ENCODE assay signal across 21 mouse cellular contexts in genomic region chr8:84038015-84038414, GRCm38 (mm10). TPM values are rescaled to one million over a fixed set of nuclear protein-coding genes. Genes with fewer than 3 reads are reported as not detected.
DNase-seq lines count a peak whose midpoint lies in the region; ATAC-seq and TF ChIP-seq lines count a peak whose summit lies in the region.
"Had no signal": no experiment of that assay in that cellular context is flagged by ENCODE, and none has a peak within 500 bp of the region (broad histone marks: within the 10 kb centered on the region; RNA-seq: fewer than 3 reads in every experiment).

No protein-coding gene starts in this region.

- no peak overlapping the region for H3K9ac ChIP-seq in kidney, postnatal 0 days (ENCODE audit: low read depth, low read length)
- H3K9ac ChIP-seq in kidney, embryonic 15.5 days: no peak overlapping the region
- H3K9ac ChIP-seq: forebrain, embryonic 15.5 days; limb, embryonic 15.5 days; lung, embryonic 15.5 days; midbrain, embryonic 15.5 days had no signal

- no peak for TF ChIP-seq CTCF in gastrocnemius, adult 2 months (IDR thresholded peaks at IDR 0.05)
- TF ChIP-seq CTCF in kidney, postnatal 0 days (IDR thresholded peaks at IDR 0.05; ENCODE audit: low read depth): no peak

- H3K4me2 ChIP-seq in kidney, postnatal 0 days (ENCODE audit: low read length): no peak overlapping the region
- no peak overlapping the region for H3K4me2 ChIP-seq in kidney, embryonic 15.5 days
- H3K4me2 ChIP-seq: forebrain, embryonic 15.5 days; limb, embryonic 15.5 days; lung, embryonic 15.5 days; midbrain, embryonic 15.5 days had no signal

- H3K27me3 ChIP-seq in kidney, postnatal 0 days (ENCODE audit: insufficient read depth, low read length): no peaks in the 10 kb centered on the region
- peaks cover 26% of the 10 kb centered on the region for H3K27me3 ChIP-seq in kidney, embryonic 15.5 days

- H3K36me3 ChIP-seq in kidney, postnatal 0 days (ENCODE audit: insufficient read depth, low read length): no peaks in the 10 kb centered on the region
- H3K36me3 ChIP-seq in kidney, embryonic 15.5 days: no peaks in the 10 kb centered on the region
- H3K36me3 ChIP-seq: forebrain, embryonic 15.5 days; hindbrain, embryonic 10.5 days; limb, embryonic 15.5 days; lung, embryonic 15.5 days; midbrain, embryonic 15.5 days had no signal

- ATAC-seq in kidney, postnatal 0 days (replicated peaks; ENCODE audit: low FRiP score, low read depth): no peak
- ATAC-seq in kidney, embryonic 15.5 days (replicated peaks; ENCODE audit: low FRiP score): no peak
- ATAC-seq: forebrain, embryonic 15.5 days; midbrain, embryonic 15.5 days had no signal

- no peaks in the 10 kb centered on the region; the same call in 1 of the 2 replicates for H3K4me1 ChIP-seq in kidney, postnatal 0 days (replicated peaks; ENCODE audit: insufficient read depth, low read length)
- H3K4me1 ChIP-seq in kidney, embryonic 15.5 days: peaks cover 23% of the 10 kb centered on the region

- H3K27ac ChIP-seq in gastrocnemius, adult 2 months: no peak overlapping the region
- no peak overlapping the region for H3K27ac ChIP-seq in kidney, postnatal 0 days
- no peak overlapping the region for H3K27ac ChIP-seq in kidney, embryonic 15.5 days
- H3K27ac ChIP-seq: forebrain, embryonic 15.5 days; hindbrain, embryonic 10.5 days; limb, embryonic 15.5 days; lung, embryonic 15.5 days; midbrain, embryonic 15.5 days had no signal

- 60% methylated on average over 5 of the region's 5 CpGs for WGBS in kidney, postnatal 0 days
- 60% methylated on average over 5 of the region's 5 CpGs for WGBS in kidney, embryonic 15.5 days

- no peaks in the 10 kb centered on the region for H3K9me3 ChIP-seq in kidney, postnatal 0 days (replicated peaks; ENCODE audit: low read length)
- H3K9me3 ChIP-seq in kidney, embryonic 15.5 days (replicated peaks): no peaks in the 10 kb centered on the region
- H3K9me3 ChIP-seq: forebrain, embryonic 15.5 days; hindbrain, embryonic 10.5 days; limb, embryonic 15.5 days; lung, embryonic 15.5 days; midbrain, embryonic 15.5 days had no signal

- intact Hi-C loops in gastrocnemius, adult 2 months (cut with DNase I): loop anchor here (2.0 to 5.0 kb wide), 3 partner anchors 149 to 249 kb away; partner anchors contain the start of gene Nanos3
- intact Hi-C loops in gastrocnemius, postnatal 36 days (cut with DNase I): loop anchor here (2.0 to 5.0 kb wide), 2 partner anchors 173 to 319 kb away; no protein-coding TSS in a partner anchor

- H3K4me3 ChIP-seq in gastrocnemius, adult 2 months: no peak overlapping the region
- H3K4me3 ChIP-seq in kidney, postnatal 0 days (replicated peaks; ENCODE audit: low read depth, low read length): no peak overlapping the region
- H3K4me3 ChIP-seq in kidney, embryonic 15.5 days (replicated peaks): no peak overlapping the region
- H3K4me3 ChIP-seq: erythroblast, embryonic 14.5 days; forebrain, embryonic 15.5 days; hindbrain, embryonic 10.5 days; limb, embryonic 15.5 days; lung, embryonic 15.5 days; midbrain, embryonic 15.5 days had no signal

- DNase-seq in gastrocnemius, adult 2 months: peak; percentile 51
- no peak for DNase-seq in gastrocnemius, postnatal 36 days
- peak; percentile 53 for DNase-seq in kidney, postnatal 0 days (ENCODE audit: low spot score)
- DNase-seq in adrenal gland, postnatal 25 days: peak; percentile 41
- peak; percentile 32 to 58 for DNase-seq in kidney, postnatal 25 days
- DNase-seq in left cerebral cortex, adult 8-10 months (ENCODE audit: low spot score in 2 of 2): no peak
- DNase-seq in cerebellum, adult 11 months: no peak
- DNase-seq: B cell, adult 2 months; cerebellum, postnatal 25 days; layer of hippocampus, adult 9-11 months; thymus, adult 2 months had no signal

RNA-seq across cellular contexts. Expression of gene Il27ra, which starts 4.4 kb away (rescaled TPM):
- total RNA-seq in gastrocnemius, adult 2 months (2021): under 1 TPM; 0.36 to 0.61 TPM
- under 1 TPM; 0.15 to 0.52 TPM for total RNA-seq in gastrocnemius, postnatal 36 days (2021)
- polyA plus RNA-seq in kidney, postnatal 0 days (2015; fragmentation: Nextera tagmentation; extraction: Ambion mirVana): 1.2 and 1.3 TPM in 2 replicates
- polyA plus RNA-seq in kidney, embryonic 15.5 days (2015; fragmentation: Nextera tagmentation; extraction: Ambion mirVana): 2.3 and 3.2 TPM in 2 replicates
- total RNA-seq in adrenal gland, postnatal 25 days (2021): 2.5 and 3.6 TPM in 2 replicates
- total RNA-seq in left cerebral cortex, adult 8-10 months (2022): under 1 TPM; 0.36 to 0.57 (median 0.47) TPM

RNA-seq across cellular contexts. Expression of gene Rln3, which starts 6.8 kb away (rescaled TPM):
- total RNA-seq in gastrocnemius, adult 2 months (2021): not detected
- total RNA-seq in gastrocnemius, postnatal 36 days (2021): not detected
- polyA plus RNA-seq in kidney, postnatal 0 days (2015; fragmentation: Nextera tagmentation; extraction: Ambion mirVana): not detected in 2 replicates
- not detected in 2 replicates for polyA plus RNA-seq in kidney, embryonic 15.5 days (2015; fragmentation: Nextera tagmentation; extraction: Ambion mirVana)
- total RNA-seq in adrenal gland, postnatal 25 days (2021): not detected in 2 replicates
- not detected for total RNA-seq in left cerebral cortex, adult 8-10 months (2022)
- total RNA-seq: gastrocnemius, postnatal 4 days; left cerebral cortex, postnatal 14 days; megakaryocyte, adult 5-6 weeks had no signal
- polyA plus RNA-seq: erythroblast, embryonic 14.5 days; forebrain, embryonic 15.5 days; limb, embryonic 15.5 days; lung, embryonic 15.5 days had no signal

RNA-seq across cellular contexts. Expression of gene Palm3, which starts 16.7 kb away (rescaled TPM):
- total RNA-seq in gastrocnemius, adult 2 months (2021): under 1 TPM in 1 of 2 experiments, not detected in 1; 0.31 TPM
- total RNA-seq in gastrocnemius, postnatal 36 days (2021): under 1 TPM; 0.10 to 0.12 TPM
- 12.7 and 15.7 TPM in 2 replicates for polyA plus RNA-seq in kidney, postnatal 0 days (2015; fragmentation: Nextera tagmentation; extraction: Ambion mirVana)
- 14.8 and 15.1 TPM in 2 replicates for polyA plus RNA-seq in kidney, embryonic 15.5 days (2015; fragmentation: Nextera tagmentation; extraction: Ambion mirVana)
- 0.76 and 1.4 TPM in 2 replicates for total RNA-seq in adrenal gland, postnatal 25 days (2021)
- 1 to 10 TPM; 1.5 to 4.5 (median 2.3) TPM for total RNA-seq in left cerebral cortex, adult 8-10 months (2022)
- total RNA-seq: megakaryocyte, adult 5-6 weeks had no signal
- polyA plus RNA-seq: erythroblast, embryonic 14.5 days had no signal

RNA-seq across cellular contexts. Expression of gene 2210011C24Rik, which starts 26.0 kb away (rescaled TPM):
- 1 to 10 TPM; 1.5 to 2.1 TPM for total RNA-seq in gastrocnemius, adult 2 months (2021)
- total RNA-seq in gastrocnemius, postnatal 36 days (2021): 1 to 10 TPM; 2.6 to 5.6 TPM
- 15.8 and 21.0 TPM in 2 replicates for polyA plus RNA-seq in kidney, postnatal 0 days (2015; fragmentation: Nextera tagmentation; extraction: Ambion mirVana)
- 7.4 and 9.1 TPM in 2 replicates for polyA plus RNA-seq in kidney, embryonic 15.5 days (2015; fragmentation: Nextera tagmentation; extraction: Ambion mirVana)
- total RNA-seq in adrenal gland, postnatal 25 days (2021): not detected in 2 replicates
- total RNA-seq in left cerebral cortex, adult 8-10 months (2022): 1 to 10 TPM in 3 of 4 experiments, under 1 TPM in 1; 0.37 to 2.6 (median 1.5) TPM
- total RNA-seq: megakaryocyte, adult 5-6 weeks had no signal
- polyA plus RNA-seq: erythroblast, embryonic 14.5 days; forebrain, embryonic 15.5 days; hindbrain, embryonic 10.5 days had no signal

RNA-seq across cellular contexts. Expression of gene Gm10643, which starts 26.9 kb away (rescaled TPM):
- 1 to 10 TPM in 1 of 2 experiments, under 1 TPM in 1; 0.84 to 1.2 TPM for total RNA-seq in gastrocnemius, adult 2 months (2021)
- total RNA-seq in gastrocnemius, postnatal 36 days (2021): 1 to 10 TPM; 1.6 to 1.7 TPM
- 1.8 TPM in 2 replicates for polyA plus RNA-seq in kidney, postnatal 0 days (2015; fragmentation: Nextera tagmentation; extraction: Ambion mirVana)
- 1.2 and 1.6 TPM in 2 replicates for polyA plus RNA-seq in kidney, embryonic 15.5 days (2015; fragmentation: Nextera tagmentation; extraction: Ambion mirVana)
- total RNA-seq in adrenal gland, postnatal 25 days (2021): 2.8 and 3.5 TPM in 2 replicates
- 1 to 10 TPM; 4.1 to 4.6 (median 4.5) TPM for total RNA-seq in left cerebral cortex, adult 8-10 months (2022)
- polyA plus RNA-seq: erythroblast, embryonic 14.5 days had no signal

Comparison
In these comparisons a context has a peak if more than half of its experiments do, and no peak if none do; other contexts are left out.
1. DNase-seq: peak in gastrocnemius, adult 2 months (single experiment), kidney, postnatal 0 days (single experiment), adrenal gland, postnatal 25 days (single experiment) and kidney, postnatal 25 days (2 of 2); none in gastrocnemius, postnatal 36 days (0 of 2), left cerebral cortex, adult 8-10 months (0 of 2) and cerebellum, adult 11 months (single experiment).